Mouse (Mus musculus) ovary, adult 18-20 months (tissue): ENCODE results near the gene Zfp574.

ENCODE experiments used
- DNase-seq: peaks from one replicate; pipeline ENCODE4 v3.0.0; 2022; ENCODE audit warnings: low spot score, mixed read lengths

The Zfp574 gene

GRCm38 (mm10) chr7:25072716-25073390 is 486 bp downstream of the Zfp574 start:
- peak; percentile 43 for DNase-seq

DNA sequence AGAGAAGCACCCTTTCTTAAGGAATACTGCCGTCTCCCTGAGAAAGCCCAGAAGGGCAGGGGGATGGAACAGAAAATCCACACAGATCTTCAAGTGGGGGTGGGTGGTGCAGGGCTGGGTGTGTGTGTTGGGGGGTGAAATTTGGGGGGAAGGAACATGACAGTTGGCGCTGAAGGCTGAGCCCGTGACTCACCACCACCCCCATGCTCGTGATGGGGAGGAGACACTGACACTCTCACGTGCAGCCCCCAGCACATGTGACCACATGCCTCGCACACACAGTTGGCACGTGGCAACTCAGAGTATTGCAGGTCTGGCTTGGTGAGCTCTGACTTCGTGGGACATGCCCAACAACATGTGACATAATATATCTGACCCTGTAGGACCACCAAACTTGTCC is 1.6 kb downstream of the Zfp574 start:
- no peak for DNase-seq

- no peak for DNase-seq
Measured at GRCm38 (mm10) chr7:25076296-25076662, 3.9 kb downstream of the Zfp574 start.

DNA sequence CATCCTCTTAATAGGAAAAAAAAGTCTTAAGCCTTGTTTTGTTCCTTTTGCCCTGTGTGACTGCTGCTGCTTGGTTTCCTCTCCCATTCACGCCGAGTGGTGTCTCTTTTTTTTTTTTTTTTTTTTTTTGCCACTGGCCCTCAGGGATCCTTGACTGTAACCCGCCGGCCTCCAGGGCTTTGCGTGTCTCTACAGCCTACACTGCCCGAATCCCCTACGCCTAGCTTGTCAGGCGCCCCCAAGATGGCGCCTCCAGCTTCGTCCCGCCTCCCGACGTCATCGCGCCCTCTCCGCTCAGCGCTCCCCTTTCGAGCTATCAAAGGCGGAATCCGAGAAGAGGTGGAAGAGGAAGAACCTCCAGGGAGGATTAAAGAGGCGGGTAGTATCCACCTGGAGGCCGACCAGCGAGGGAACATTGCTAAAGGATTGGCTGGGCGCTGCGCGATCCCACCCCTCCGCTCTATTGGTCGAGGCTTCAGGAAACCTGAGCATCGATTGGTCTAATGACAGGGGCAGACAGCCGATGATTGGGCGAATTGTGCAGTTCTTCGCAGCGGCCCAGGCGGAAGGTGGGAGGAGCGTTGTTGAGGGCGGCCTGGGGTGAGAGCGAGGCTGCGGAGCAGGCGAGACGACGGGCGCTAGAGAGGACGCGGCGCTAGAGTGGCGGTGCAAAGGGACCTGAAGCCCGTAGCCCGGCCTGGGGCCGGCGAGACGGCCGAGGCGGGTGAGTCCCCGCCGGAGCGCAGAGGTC is 4.5 kb downstream of the Zfp574 start:
- DNase-seq, result peak; percentile 99

GRCm38 (mm10) chr7:25077414-25077755 is 5.0 kb downstream of the Zfp574 start:
- peak; percentile 37 for DNase-seq

DNA sequence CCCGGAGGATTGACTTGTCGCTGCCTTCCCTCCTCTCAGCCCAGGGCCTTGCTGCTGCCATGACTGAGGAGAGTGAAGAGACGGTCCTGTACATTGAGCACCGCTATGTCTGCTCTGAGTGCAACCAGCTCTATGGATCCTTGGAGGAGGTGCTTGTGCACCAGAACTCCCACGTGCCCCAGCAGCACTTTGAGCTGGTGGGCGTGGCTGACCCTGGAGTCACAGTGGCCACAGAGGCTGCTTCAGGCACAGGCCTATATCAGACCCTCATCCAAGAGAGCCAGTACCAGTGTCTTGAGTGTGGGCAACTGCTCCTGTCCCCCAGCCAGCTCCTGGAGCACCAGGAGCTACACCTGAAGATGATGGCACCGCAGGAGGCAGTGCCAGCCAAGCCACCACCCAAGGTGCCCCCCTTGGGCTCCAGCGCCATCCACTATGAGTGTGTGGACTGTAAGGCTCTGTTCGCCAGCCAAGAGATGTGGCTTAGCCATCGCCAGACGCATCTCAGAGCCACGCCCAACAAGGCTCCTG is 7.2 kb downstream of the Zfp574 start:
- DNase-seq, result no peak

- no peak for DNase-seq
Measured at GRCm38 (mm10) chr7:25080431-25080830, 8.1 kb downstream of the Zfp574 start.

DNA sequence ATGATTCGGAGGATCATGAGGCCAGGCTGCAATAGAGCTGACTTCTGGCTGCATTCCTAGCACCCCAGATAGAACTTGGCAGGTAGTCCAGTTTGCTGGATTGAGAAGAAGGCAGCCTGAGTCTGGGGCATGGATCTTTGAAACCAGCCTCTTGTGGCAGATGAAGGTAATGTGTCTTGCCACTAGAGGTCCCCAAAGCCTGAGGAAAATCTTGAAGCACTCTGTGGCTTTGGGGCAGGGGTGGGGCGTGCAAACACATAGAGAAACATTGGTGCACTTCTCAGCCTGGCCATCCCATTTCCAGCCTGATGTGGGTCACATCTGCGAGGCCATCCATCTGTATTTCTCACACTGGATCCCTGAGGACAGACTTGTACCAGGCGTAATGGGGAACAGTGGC is 10.1 kb downstream of the Zfp574 start:
- DNase-seq, result no peak

DNA sequence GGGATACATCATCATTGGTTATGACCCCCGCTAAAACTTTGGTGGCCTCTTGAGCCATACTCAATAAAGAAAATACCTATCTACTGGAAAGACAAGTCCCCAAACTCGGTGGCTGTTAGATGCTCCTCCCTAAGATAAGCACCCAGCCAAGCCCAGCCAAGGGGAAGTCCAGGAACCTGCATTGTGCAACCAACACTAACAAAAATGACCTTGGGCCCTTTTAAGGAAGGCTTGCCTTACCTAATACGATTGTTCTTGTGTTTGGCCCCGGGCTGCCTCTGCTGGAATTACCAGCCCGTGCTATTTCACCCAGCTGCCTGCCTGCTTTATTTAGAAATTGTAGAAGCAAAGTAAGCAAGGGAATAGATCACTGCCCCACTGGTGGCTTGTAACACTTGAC is 12.3 kb downstream of the Zfp574 start:
- DNase-seq, result no peak

DNA sequence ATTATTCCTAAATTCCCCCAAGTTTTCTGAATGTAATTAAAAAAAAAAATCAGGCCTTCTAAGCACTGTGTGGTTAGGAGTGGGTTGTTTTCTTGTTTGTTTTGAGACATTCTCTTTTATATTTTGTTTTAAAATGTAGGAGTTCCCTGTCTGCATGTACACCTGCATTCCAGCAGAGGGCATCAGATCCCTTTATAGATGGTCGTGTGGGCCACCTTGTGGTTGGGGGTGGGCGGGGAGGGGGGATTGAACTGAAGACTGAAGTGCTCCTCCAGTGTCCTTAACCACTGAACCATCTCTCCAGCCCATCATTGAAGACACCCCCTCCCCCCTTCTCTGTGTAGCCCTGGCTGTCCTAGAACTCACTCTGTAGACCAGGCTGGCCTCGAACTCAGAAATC is 14.3 kb downstream of the Zfp574 start:
- DNase-seq, result no peak

DNA sequence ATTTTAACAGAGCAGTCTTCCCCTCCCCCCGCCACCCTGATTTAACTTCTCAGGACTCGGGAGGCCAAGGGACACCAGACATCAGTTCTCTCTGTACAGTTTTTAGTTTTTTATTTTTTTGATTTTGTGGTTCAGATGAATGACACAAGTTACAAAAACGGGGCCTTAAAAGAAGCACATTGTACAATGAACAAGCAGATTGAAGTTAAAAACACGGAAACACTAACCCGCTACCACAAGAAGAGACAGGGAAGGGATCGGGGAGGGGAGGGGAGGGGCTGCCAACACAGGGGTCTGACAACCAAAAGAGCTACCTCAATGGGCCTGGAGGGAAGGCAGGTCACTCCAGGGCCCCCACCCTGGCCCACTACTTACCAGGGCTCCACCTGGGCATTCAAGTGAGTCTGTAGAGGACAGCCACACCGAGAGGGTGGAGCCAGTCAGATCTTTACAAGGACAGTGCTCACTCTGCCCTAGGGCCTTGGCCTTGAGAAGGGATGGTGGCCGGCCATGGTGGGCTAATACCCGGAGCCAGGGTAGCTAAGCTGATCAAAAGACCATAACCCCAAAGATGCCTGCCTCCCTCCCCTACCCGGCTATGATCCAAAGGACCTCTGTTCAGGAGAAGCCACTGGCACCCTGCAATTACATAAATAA is 15.0 kb downstream of the Zfp574 start:
- DNase-seq, result peak; percentile 62

DNA sequence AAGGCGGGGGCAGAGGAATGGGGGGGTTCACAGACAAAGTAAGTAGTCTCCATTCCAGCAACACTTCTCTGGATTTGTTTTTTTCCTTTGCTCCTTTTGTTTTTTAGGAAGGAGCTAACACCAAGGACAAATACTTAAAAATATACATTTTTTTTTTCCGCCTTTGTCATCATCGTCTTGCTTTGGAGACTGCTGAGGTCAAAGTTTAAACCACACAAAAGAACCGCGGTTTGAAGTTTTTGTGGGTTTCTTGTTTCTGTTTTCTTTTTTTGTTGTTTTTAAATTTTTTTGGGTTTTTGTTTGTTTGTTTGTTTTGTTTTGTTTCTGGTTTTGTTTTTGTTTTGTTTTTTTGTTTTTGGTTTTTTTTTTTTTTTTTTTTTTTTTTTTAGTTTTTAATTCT is 15.6 kb downstream of the Zfp574 start:
- DNase-seq, result no peak

DNA sequence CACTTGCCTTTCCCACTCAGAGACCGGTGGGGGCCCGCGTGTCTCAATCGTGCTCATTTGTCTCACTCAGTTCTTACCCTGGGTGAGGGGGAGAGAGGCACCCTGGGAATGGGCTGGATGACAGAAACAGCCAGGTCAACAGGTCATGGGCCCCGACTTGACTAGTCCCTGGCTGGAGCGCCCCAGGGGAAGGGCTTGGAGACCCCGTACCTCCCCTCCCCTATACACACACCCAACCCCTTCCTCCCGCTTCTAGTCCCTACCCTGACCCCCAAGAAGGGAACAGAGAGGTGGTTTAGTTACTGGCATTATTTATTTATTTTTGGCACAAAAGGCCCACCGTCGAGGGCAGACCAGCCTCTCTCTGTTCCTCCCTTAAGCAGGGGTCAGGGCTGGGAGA is 16.2 kb downstream of the Zfp574 start:
- DNase-seq, result no peak

GRCm38 (mm10) chr7:25088968-25089367 is 16.6 kb downstream of the Zfp574 start:
- DNase-seq, result no peak

DNA sequence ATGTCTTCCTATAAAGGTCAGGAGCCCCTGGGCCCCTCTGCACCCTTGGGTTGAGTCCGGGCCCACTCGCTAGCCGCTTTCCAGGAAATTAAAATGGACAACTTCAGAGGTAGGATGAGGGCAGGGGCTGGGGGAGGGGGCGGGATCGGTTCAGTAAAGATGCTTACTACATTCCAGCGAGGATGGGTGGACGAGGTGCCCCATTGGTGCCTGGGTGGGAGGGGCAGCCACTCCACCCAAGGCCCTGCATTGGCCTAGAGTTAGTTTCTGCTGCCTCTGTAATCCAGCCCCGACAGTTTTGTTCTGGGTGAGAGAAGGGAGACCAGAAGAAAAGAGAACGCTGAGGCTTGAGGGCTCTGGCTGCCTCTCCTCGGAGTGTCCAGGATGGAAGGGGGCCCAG is 17.5 kb downstream of the Zfp574 start:
- DNase-seq, result no peak

GRCm38 (mm10) chr7:25098169-25098568 is 25.8 kb downstream of the Zfp574 start:
- no peak for DNase-seq

DNA sequence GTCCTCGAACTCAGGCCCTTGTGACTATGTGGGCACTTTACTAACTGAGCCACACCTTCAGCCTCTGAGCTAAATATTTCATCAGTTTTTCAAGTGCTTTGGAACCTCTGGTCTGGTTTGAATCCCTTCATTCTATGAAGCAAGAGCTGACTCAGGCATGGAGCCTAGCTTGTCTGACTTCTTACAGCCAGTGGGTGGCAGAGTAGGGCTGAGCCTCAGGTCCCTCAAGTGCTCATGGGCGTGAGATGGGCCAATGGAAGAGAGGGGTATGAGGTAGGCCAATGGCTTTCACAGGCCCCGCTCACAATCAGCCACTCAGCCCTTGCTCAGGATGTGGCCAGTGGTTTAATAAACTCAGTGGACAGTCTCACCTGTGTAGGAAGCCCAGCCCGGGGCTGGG is 27.2 kb downstream of the Zfp574 start:
- no peak for DNase-seq

DNA sequence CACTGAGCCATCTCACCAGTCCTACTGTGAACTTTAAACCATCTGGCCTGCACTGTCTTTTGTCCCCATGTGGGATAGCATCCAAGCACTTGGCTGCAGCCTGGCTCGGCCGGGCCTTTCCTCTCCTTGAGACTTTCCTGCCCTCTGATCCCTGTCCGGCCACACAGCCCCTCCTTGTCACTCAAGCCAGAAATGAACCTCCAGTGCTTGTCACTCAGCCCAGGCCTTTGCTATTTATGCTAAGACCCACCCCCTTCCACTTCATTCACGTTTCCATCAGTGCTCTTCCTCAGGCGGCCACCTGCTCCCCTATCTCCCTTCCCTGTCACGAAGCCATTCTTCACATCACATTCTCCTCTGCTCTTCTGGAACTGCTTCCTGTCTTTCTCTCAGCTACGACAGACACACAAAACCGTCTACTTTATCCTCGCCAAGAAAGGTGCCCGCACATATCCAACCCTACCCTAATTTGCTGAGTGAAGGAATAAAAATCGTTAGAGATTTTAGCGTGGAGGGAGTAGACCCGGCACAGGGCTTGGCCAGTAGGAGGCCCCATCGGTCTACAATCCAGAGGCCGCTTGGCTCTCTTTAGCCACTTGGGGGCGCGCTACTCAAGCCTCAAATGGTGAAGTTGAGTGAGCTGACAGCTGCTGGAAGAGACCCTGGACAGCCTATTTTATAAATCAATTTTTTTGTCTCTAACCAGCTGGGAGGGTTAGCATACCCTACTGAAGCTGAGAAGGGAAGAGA is 33.2 kb downstream of the Zfp574 start:
- DNase-seq, result no peak

GRCm38 (mm10) chr7:25106790-25107502 is 34.6 kb downstream of the Zfp574 start:
- DNase-seq, result no peak

GRCm38 (mm10) chr7:25109355-25109754 is 37.0 kb downstream of the Zfp574 start:
- no peak for DNase-seq

GRCm38 (mm10) chr7:25110336-25110735 is 38.0 kb downstream of the Zfp574 start:
- DNase-seq, result no peak
